Mouse (Mus musculus) myocyte (in vitro differentiated cells): ENCODE measurements around the gene Abca3. TPM values are rescaled to one million over a fixed set of nuclear protein-coding genes. Genes with fewer than 3 reads are reported as not detected.

Source experiments
- H3K27me3 ChIP-seq: one replicate; pipeline ENCODE4 v1.6.1; 2011; ENCODE audit not compliant: control insufficient read depth, insufficient read depth, insufficient read length
- H3K36me3 ChIP-seq: one replicate; pipeline ENCODE4 v1.6.1; 2011; ENCODE audit not compliant: control insufficient read depth, insufficient read depth
- H3K4me2 ChIP-seq: one replicate; pipeline ENCODE4 v1.6.1; 2011; ENCODE audit warnings: low read depth, control low read depth
- H3K4me3 ChIP-seq: one replicate; pipeline ENCODE4 v1.5.1; 2011; ENCODE audit warnings: mild to moderate bottlenecking, control low read depth, moderate library complexity
- H3K79me2 ChIP-seq: one replicate; pipeline ENCODE4 v1.6.1; 2011; ENCODE audit not compliant: control insufficient read depth, insufficient read depth
- H3ac ChIP-seq: one replicate; pipeline ENCODE4 v1.6.1; 2011; ENCODE audit not compliant: control insufficient read depth, insufficient read length
- CEBPB ChIP-seq: IDR thresholded peaks from 2 replicates; pipeline ENCODE4 v1.6.1; 2011; ENCODE audit warnings: mild to moderate bottlenecking, moderate library complexity; ENCODE audit not compliant: poor library complexity, insufficient read depth, severe bottlenecking
- E2F4 ChIP-seq: IDR thresholded peaks from one replicate; pipeline ENCODE4 v1.6.1; 2011; ENCODE audit warnings: mild to moderate bottlenecking, control low read depth, moderate library complexity; ENCODE audit not compliant: insufficient read depth
- MAX ChIP-seq: IDR thresholded peaks from one replicate; pipeline ENCODE4 v1.6.1; 2011; ENCODE audit warnings: low read depth, mild to moderate bottlenecking, control low read depth
- MYOD1 ChIP-seq, 3 experiments: IDR thresholded peaks; one replicate each; pipeline ENCODE4 v1.6.1; 2011; ENCODE audit warnings: control low read depth in 2 of 3, low read depth in 2 of 3, mild to moderate bottlenecking in 2 of 3, moderate library complexity in 1 of 3; ENCODE audit not compliant: insufficient read length in 2 of 3, control insufficient read depth in 1 of 3
- MYOG ChIP-seq, 3 experiments: IDR thresholded peaks; one replicate each; pipeline ENCODE4 v1.6.1; 2011; ENCODE audit warnings: control low read depth in 2 of 3, low read depth in 2 of 3, mild to moderate bottlenecking in 2 of 3; ENCODE audit not compliant: insufficient read length in 2 of 3, control insufficient read depth in 1 of 3, insufficient read depth in 1 of 3
- POLR2A ChIP-seq: IDR thresholded peaks from one replicate; pipeline ENCODE4 v1.6.1; 2011; ENCODE audit warnings: low read depth, mild to moderate bottlenecking, control low read depth, moderate library complexity; ENCODE audit not compliant: insufficient read length
- POLR2AphosphoS2 ChIP-seq: IDR thresholded peaks from one replicate; pipeline ENCODE4 v1.6.1; 2011; ENCODE audit warnings: low read depth, control low read depth; ENCODE audit not compliant: insufficient read length
- REST ChIP-seq: IDR thresholded peaks from one replicate; pipeline ENCODE4 v1.6.1; 2011; ENCODE audit warnings: mild to moderate bottlenecking, control low read depth, moderate library complexity; ENCODE audit not compliant: insufficient read depth, insufficient read length
- SRF ChIP-seq: IDR thresholded peaks from one replicate; pipeline ENCODE4 v1.6.1; 2011; ENCODE audit warnings: low read depth; ENCODE audit not compliant: control insufficient read depth, insufficient read length
- TCF12 ChIP-seq: IDR thresholded peaks from one replicate; pipeline ENCODE4 v1.6.1; 2011; ENCODE audit warnings: mild to moderate bottlenecking, control low read depth; ENCODE audit not compliant: poor library complexity, insufficient read depth, severe bottlenecking
- TCF3 ChIP-seq: IDR thresholded peaks from one replicate; pipeline ENCODE4 v1.6.1; 2011; ENCODE audit warnings: low read depth, control low read depth; ENCODE audit not compliant: insufficient read length
- USF1 ChIP-seq: IDR thresholded peaks from one replicate; pipeline ENCODE4 v1.6.1; 2011; ENCODE audit warnings: low read depth, mild to moderate bottlenecking, control low read depth, moderate library complexity
- polyA plus RNA-seq: library from polyadenylated mRNA; unstranded; fragments of >200 nt; fragmentation: generic; extraction: Trizol; gene quantifications from one replicate; pipeline ENCODE4 v1.2.1, GENCODE M21; 2012; ENCODE audit warnings: missing spikeins

Gene Abca3
- polyA plus RNA-seq, 1 experiment = 1.4 TPM

- Histone ChIP-seq H3K4me3 (no peak overlapping the region), H3K4me2 (no peak overlapping the region), H3ac (no peak overlapping the region), H3K36me3 (no peaks in the 10 kb centered on the region), H3K27me3 (peaks cover 4% of the 10 kb centered on the region), H3K79me2 (no peaks in the 10 kb centered on the region)
- TF ChIP-seq CEBPB = no peak
- TF ChIP-seq SRF = no peak
- no peak for TF ChIP-seq REST
- no peak for TF ChIP-seq TCF12
- TF ChIP-seq USF1 = no peak
- TF ChIP-seq MYOG (IDR thresholded peaks at IDR 0.05; ENCODE audit: control insufficient read depth in 1 of 3, insufficient read depth in 1 of 3, insufficient read length in 2 of 3, low read depth in 2 of 3) = no peak
- no peak for TF ChIP-seq POLR2A
- TF ChIP-seq E2F4 = no peak
- no peak for TF ChIP-seq TCF3
- no peak for TF ChIP-seq MYOD1 (IDR thresholded peaks at IDR 0.05; ENCODE audit: control insufficient read depth in 1 of 3, insufficient read length in 2 of 3, low read depth in 2 of 3)
- TF ChIP-seq POLR2AphosphoS2 = no peak
- TF ChIP-seq MAX = no peak
These were observed 9.1 kb downstream of the Abca3 start for GRCm38 (mm10) chr17:24360841-24361240.

- peaks cover 4% of the 10 kb centered on the region for H3K27me3 ChIP-seq
- TF ChIP-seq MYOD1 (IDR thresholded peaks at IDR 0.05; ENCODE audit: control insufficient read depth in 1 of 3, insufficient read length in 2 of 3, low read depth in 2 of 3) (no peak), POLR2A (no peak), CEBPB (no peak), TCF3 (no peak), MYOG (IDR thresholded peaks at IDR 0.05; ENCODE audit: control insufficient read depth in 1 of 3, insufficient read depth in 1 of 3, insufficient read length in 2 of 3, low read depth in 2 of 3) (no peak), POLR2AphosphoS2 (no peak), USF1 (no peak)
- H3K4me3 ChIP-seq = no peak overlapping the region
- no peaks in the 10 kb centered on the region for H3K36me3 ChIP-seq
- H3ac ChIP-seq = no peak overlapping the region
- H3K79me2 ChIP-seq = no peaks in the 10 kb centered on the region
- no peak overlapping the region for H3K4me2 ChIP-seq
These were observed 9.5 kb downstream of the Abca3 start for GRCm38 (mm10) chr17:24361291-24361690.

- Histone ChIP-seq H3K27me3 (peaks cover 4% of the 10 kb centered on the region), H3K4me2 (no peak overlapping the region), H3K79me2 (no peaks in the 10 kb centered on the region), H3ac (no peak overlapping the region), H3K4me3 (no peak overlapping the region), H3K36me3 (no peaks in the 10 kb centered on the region)
- TF ChIP-seq REST = no peak
- TF ChIP-seq MYOD1 (IDR thresholded peaks at IDR 0.05; ENCODE audit: control insufficient read depth in 1 of 3, insufficient read length in 2 of 3, low read depth in 2 of 3) = no peak
- TF ChIP-seq TCF3 = no peak
- TF ChIP-seq USF1 = no peak
- TF ChIP-seq MYOG (IDR thresholded peaks at IDR 0.05; ENCODE audit: control insufficient read depth in 1 of 3, insufficient read depth in 1 of 3, insufficient read length in 2 of 3, low read depth in 2 of 3) = no peak
- no peak for TF ChIP-seq MAX
These were observed 10.8 kb downstream of the Abca3 start for GRCm38 (mm10) chr17:24362527-24362926.

GRCm38 (mm10) chr17:24364461-24364860 is 12.7 kb downstream of the Abca3 start:
- Histone ChIP-seq H3K4me3 (no peak overlapping the region), H3K79me2 (no peaks in the 10 kb centered on the region), H3K36me3 (no peaks in the 10 kb centered on the region), H3ac (no peak overlapping the region), H3K4me2 (no peak overlapping the region), H3K27me3 (no peaks in the 10 kb centered on the region)
- TF ChIP-seq POLR2AphosphoS2 (no peak), MAX (no peak), CEBPB (no peak), REST (no peak), POLR2A (no peak), TCF3 (no peak), MYOG (IDR thresholded peaks at IDR 0.05; ENCODE audit: control insufficient read depth in 1 of 3, insufficient read depth in 1 of 3, insufficient read length in 2 of 3, low read depth in 2 of 3) (no peak), USF1 (no peak), MYOD1 (IDR thresholded peaks at IDR 0.05; ENCODE audit: control insufficient read depth in 1 of 3, insufficient read length in 2 of 3, low read depth in 2 of 3) (no peak)

GRCm38 (mm10) chr17:24365863-24366262 is 14.1 kb downstream of the Abca3 start:
- H3K79me2 ChIP-seq = no peaks in the 10 kb centered on the region
- H3ac ChIP-seq = no peak overlapping the region
- no peaks in the 10 kb centered on the region for H3K36me3 ChIP-seq
- H3K4me3 ChIP-seq = no peak overlapping the region
- no peak overlapping the region for H3K4me2 ChIP-seq
- no peak for TF ChIP-seq E2F4
- no peak for TF ChIP-seq USF1
- TF ChIP-seq POLR2A = no peak
- TF ChIP-seq TCF12 = no peak
- TF ChIP-seq SRF = no peak
- no peak for TF ChIP-seq MAX
- no peak for TF ChIP-seq CEBPB
- no peak for TF ChIP-seq TCF3
- TF ChIP-seq MYOG (IDR thresholded peaks at IDR 0.05; ENCODE audit: control insufficient read depth in 1 of 3, insufficient read depth in 1 of 3, insufficient read length in 2 of 3, low read depth in 2 of 3) = no peak
- TF ChIP-seq POLR2AphosphoS2 = no peak
- TF ChIP-seq REST = no peak
- TF ChIP-seq MYOD1 (IDR thresholded peaks at IDR 0.05; ENCODE audit: control insufficient read depth in 1 of 3, insufficient read length in 2 of 3, low read depth in 2 of 3) = no peak
- no peaks in the 10 kb centered on the region for H3K27me3 ChIP-seq
